Mouse (Mus musculus): ENCODE results near the gene Bloc1s2.
A peak's percentile ranks its signal among the peaks of the same experiment; 100 is the strongest.

Bloc1s2 gene

GRCm38 (mm10) chr19:44145702-44146567 lies at the start of gene Bloc1s2:
Gene Bloc1s2, minus strand, starts transcription at chr19:44146446.
- peak; percentile 94 for DNase-seq (ENCODE audit: extremely low read depth, insufficient read length, low spot score)

DNA sequence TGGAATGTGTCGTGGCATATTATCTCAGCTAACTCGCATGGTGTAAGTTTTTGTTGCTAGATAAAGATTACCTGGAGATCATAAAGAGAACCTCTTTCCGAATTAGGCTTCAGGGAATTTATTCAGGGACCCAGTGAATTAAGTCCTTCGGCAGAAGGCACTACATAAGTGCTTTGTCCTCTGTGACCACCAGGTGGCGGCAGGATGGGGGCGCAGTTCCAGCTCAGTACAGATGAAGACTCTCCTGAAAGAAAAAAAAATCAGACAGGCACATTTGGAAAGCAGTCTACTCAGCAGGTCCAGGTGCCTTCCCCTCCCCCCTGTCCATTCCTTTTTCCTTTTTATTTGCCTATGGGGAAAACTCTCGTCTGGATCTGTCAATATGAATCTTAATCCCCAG lies 48.9 kb upstream of the Bloc1s2 start:
- peak; percentile 52 for DNase-seq (ENCODE audit: extremely low read depth, insufficient read length, low spot score)

- DNase-seq (ENCODE audit: extremely low read depth, insufficient read length, low spot score): peak; percentile 30
These were observed 47.7 kb upstream of the Bloc1s2 start for GRCm38 (mm10) chr19:44193906-44194305.

- no peak for DNase-seq (ENCODE audit: extremely low read depth, insufficient read length, low spot score)
These were observed 46.1 kb upstream of the Bloc1s2 start, which contains the start of gene Pkd2l1 for GRCm38 (mm10) chr19:44192342-44192741. Gene Pkd2l1, minus strand, starts transcription at chr19:44192442.

- no peak for DNase-seq (ENCODE audit: extremely low read depth, insufficient read length, low spot score)
These were observed 42.8 kb upstream of the Bloc1s2 start for GRCm38 (mm10) chr19:44189056-44189455.

GRCm38 (mm10) chr19:44183968-44184367 lies 37.7 kb upstream of the Bloc1s2 start:
- DNase-seq (ENCODE audit: extremely low read depth, insufficient read length, low spot score): no peak

DNA sequence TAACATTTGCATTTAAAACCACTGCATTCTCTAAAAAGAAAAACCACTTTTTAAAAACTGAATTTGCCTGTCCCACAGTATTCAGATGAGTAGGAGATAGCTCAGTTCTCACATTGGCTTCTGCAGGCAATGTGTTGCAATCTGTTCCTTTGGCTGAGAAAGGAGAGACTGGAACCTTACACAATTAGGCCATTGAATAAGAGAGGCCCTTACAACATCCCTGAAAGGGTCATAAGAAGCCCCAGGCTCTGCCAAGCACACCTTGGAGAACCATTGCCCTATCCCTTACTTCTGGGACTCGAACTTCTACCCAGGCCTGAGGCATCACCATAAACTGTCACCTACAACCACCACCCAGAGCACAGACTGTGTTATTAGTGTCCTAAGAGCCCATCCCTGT lies 34.3 kb upstream of the Bloc1s2 start:
- DNase-seq (ENCODE audit: extremely low read depth, insufficient read length, low spot score): no peak

- DNase-seq (ENCODE audit: extremely low read depth, insufficient read length, low spot score): no peak
These were observed 30.5 kb upstream of the Bloc1s2 start for GRCm38 (mm10) chr19:44176741-44177140.

- no peak for DNase-seq (ENCODE audit: extremely low read depth, insufficient read length, low spot score)
These were observed 28.6 kb upstream of the Bloc1s2 start for GRCm38 (mm10) chr19:44174835-44175234.

DNA sequence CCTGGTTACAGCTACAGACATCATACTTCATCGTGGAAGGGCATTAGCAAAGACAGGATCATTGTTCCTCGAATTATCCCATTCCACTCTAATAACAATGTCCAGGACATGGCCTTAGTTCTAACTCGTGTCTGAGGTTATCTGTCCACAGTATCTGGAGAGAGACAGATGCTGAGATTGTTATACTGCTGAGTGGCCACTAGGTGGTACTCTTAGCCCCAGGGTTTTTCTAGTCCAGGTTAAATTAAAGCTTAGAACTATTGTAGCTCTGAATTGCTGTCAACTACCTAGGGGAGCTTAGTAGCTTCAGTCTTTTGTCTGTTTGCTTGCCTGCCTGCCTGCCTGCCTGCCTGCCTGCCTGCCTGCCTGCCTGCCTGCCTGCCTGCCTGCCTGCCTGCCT lies 15.3 kb upstream of the Bloc1s2 start:
- DNase-seq (ENCODE audit: extremely low read depth, insufficient read length, low spot score): no peak

DNA sequence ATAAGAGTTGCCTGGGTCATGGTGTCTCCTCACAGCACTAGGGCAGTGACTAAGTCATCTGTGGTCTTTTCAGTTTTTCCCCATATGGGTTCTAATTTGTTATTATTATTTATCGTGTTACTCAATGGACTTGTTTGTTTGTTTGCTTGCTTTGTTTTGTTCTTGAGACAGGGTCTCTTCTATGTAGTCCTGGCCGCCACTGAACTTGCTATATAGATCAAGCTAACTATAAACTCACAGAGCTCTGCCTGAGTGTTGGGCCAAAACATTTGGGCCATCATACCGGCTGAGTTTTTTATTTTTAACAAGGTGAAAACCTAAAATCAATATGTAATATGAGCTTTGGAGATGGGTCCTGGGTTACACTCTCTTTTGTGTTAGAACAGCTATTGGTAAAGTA lies 13.1 kb upstream of the Bloc1s2 start:
- DNase-seq (ENCODE audit: extremely low read depth, insufficient read length, low spot score): no peak

- DNase-seq (ENCODE audit: extremely low read depth, insufficient read length, low spot score): no peak
These were observed 10.8 kb upstream of the Bloc1s2 start for GRCm38 (mm10) chr19:44157005-44157404.

GRCm38 (mm10) chr19:44153781-44154180 lies 7.5 kb upstream of the Bloc1s2 start:
- DNase-seq (ENCODE audit: extremely low read depth, insufficient read length, low spot score): no peak

DNA sequence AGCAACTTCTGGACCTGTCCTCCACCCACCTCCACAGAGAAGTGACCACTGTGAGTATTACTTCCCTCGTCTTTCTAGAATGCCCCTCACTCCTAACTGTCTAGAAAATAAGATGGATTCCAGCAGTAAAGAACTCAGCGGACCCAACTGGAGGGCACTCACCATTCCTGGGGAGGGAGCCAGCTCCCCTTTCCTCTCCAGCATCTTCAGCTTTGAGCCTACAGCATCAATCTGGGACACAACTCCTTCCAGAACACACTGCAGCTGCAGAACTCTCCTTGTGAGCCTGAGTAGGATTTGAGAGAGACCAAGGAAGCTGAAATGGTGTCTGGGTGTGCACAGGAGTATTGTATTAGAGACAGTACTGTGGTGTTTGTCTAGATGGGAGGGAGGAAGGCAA lies 2.7 kb upstream of the Bloc1s2 start:
- DNase-seq (ENCODE audit: extremely low read depth, insufficient read length, low spot score): no peak

DNA sequence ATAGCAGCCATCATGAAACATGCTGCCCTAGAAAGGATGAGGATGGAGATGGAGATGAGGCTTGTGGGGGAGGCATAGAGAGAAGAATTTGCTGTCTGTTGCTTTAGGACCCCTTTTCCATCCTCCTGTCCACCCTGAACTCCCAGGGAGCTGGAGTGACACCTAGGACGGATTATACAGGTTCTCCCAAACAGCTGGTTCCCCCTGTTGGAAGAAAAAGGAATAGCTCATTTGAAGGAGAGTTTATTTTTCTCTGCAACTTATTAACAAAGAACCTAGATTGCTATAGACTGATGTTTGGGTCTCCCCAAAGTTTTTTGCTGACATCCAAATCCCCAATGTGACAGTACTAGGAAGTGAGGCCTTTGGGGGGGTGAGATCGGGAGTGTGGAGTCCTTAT lies 2.1 kb upstream of the Bloc1s2 start:
- DNase-seq (ENCODE audit: extremely low read depth, insufficient read length, low spot score): no peak

- no peak for DNase-seq (ENCODE audit: extremely low read depth, insufficient read length, low spot score)
These were observed 705 bp upstream of the Bloc1s2 start for GRCm38 (mm10) chr19:44146951-44147350.

DNA sequence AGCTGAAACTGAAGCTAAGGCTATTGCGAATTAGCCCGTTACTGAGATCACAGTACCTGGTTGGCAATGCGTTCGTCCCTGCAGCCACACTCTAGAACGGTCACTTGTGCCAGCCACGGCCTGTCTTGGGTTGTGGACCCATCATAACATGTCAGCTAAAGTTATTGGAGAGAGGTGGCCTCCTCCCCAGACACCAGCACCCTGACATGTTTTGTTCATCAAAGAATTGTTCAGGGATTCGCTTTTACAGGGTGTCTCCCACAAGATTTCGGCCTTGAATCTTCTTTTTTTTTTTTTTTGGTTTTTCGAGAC lies 278 bp upstream of the Bloc1s2 start:
- no peak for DNase-seq (ENCODE audit: extremely low read depth, insufficient read length, low spot score)

DNA sequence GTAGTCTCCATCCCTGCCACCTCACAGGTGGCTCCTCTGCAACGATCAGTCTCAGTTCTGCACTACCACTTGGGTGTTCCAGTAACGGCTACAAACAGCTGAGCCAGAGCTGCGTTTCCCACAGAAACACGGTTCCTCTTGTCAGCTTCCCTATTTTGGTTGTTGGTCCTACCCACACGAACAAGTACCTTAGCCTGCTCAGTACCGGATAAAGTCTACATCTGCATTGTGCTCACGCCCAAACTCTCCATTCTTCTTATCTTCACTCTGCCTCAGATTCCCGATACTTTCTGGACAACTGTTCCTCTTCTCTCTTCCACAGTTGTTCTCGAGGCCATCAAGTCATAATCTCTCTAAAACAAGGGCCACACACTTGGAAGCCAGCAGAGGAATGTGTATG lies 1.9 kb downstream of the Bloc1s2 start:
- DNase-seq (ENCODE audit: extremely low read depth, insufficient read length, low spot score): no peak

DNA sequence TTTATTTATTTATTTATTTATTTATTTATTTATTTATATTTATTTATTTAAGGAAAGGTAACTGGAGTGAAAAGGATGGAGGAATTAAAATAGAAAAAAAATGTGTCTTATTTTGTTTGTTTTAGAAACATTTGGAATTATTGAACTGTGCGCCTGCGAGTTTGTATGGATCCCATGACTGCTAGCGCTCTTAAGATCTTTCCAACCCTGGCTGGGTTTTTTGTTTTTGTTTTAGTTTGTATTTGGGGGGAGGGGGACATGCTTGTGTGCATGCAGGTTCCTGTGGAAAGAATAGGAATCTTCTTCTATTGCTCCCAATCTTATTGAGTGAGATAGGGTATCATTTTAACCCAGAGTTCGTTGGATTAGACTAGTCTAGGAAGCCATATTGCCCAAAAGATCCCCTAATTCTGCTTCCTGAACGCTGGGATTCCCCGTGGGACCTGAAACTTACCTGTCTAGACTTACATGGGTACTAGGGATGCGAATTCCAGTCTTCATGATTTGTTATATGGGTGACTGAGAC lies 10.2 kb downstream of the Bloc1s2 start:
- no peak for DNase-seq (ENCODE audit: extremely low read depth, insufficient read length, low spot score)

DNA sequence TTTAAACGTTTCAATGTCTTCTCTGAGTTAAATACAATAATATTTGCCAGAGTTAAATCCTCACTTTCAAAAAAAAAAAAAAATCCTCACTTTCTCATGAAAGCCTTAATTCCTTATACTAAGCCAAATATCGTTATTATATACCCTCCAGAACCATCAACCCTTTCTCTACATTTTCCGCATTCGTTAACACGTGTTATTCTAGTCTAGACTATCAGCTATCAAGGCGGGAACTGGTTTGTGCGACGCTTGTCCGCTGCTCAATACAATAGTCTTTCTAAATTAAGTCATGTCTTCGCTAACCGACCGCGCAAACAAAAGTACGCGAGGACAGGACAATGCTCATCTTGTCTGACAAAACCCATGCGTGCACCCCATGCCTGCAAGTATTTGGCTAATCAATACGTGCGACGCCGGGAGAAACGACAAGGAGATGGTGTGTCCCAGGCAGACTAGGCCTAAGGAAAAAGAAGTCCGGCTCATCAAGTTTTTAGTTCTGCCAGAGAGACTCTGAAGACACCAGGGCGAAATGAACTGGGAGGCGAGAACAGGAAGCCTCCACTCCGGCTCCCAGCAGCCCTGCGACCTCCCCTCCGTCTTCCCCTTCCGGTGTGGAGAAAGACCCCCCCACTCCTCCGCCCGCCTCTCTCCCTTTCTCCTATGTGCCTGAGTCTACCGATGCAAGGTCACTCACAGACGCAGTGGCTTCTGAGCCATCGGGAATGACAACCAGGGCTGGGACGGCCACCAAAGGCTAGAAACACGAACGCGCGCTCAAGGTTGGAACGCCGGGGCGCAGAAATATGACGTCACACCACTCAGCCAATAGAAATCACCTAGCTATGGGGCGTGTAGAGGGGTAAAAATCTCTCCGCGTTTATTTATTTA lies 10.9 kb downstream of the Bloc1s2 start, which contains the start of gene Cwf19l1:
Gene Cwf19l1, minus strand, starts transcription at position 805 of the 888 bp plus-strand sequence.
- DNase-seq (ENCODE audit: extremely low read depth, insufficient read length, low spot score): peak; percentile 79

DNA sequence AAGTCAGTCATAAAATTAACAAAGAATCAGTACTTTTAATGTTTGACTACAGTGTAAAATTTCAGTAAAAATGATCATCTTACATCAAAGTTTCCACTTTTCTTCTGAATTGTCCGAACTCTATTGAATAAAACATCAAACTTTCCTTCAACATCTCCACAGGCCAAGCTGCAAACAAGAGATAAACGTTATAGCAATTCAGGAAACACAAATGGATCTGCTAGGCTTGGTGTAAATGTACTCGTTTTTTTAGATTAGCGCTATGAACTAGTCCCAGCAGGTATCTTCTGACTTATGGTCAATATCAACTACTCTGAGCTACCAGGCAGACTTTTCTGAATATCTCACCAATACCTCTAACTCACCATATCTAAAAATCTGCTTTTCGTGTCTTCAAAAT lies 13.3 kb downstream of the Bloc1s2 start:
- no peak for DNase-seq (ENCODE audit: extremely low read depth, insufficient read length, low spot score)

Data from 3134 (cell line).